Mouse (Mus musculus): ENCODE data around the gene Lrrc43. TPM values are rescaled to one million over a fixed set of nuclear protein-coding genes. Genes with fewer than 3 reads are reported as not detected.
"Not testable (repeated sequence)": the region's sequence is repeated elsewhere in the genome, so short reads cannot be mapped to it uniquely, and the experiment has no call there.

Lrrc43 gene
- total RNA-seq (2021): not detected
- long read RNA-seq, experiment 1: 0 reads
- long read RNA-seq, experiment 2: 0 reads

- intact Hi-C loops (cut with DNase I): no loop called here
- no peak for DNase-seq
These were observed at the start of gene Lrrc43, which contains the start of gene Il31 for GRCm38 (mm10) chr5:123489112-123489785. TSS of gene Lrrc43 (plus strand) at chr5:123489305. TSS of gene Il31 (minus strand) at chr5:123489489.

- DNase-seq: peak in 1 of 2 experiments; percentile 46
- intact Hi-C loops (cut with DNase I): no loop called here
These were observed 49.8 kb upstream of the Lrrc43 start for GRCm38 (mm10) chr5:123439312-123439711.

- intact Hi-C loops (cut with DNase I): loop anchor here (5.0 to 10.0 kb wide), 3 partner anchors 155 to 185 kb away; partner anchors contain the start of gene Wdr66
- DNase-seq: no peak
These were observed 49.2 kb upstream of the Lrrc43 start for GRCm38 (mm10) chr5:123439941-123440340.

GRCm38 (mm10) chr5:123440664-123441063 lies 48.4 kb upstream of the Lrrc43 start:
- intact Hi-C loops (cut with DNase I): loop anchor here (5.0 to 10.0 kb wide), 3 partner anchors 156 to 186 kb away; partner anchors contain the start of gene Wdr66
- no peak for DNase-seq

- intact Hi-C loops (cut with DNase I): loop anchor here (5.0 to 10.0 kb wide), 3 partner anchors 157 to 187 kb away; partner anchors contain the start of gene Wdr66
- no peak for DNase-seq
These were observed 46.8 kb upstream of the Lrrc43 start for GRCm38 (mm10) chr5:123442283-123442682.

- peak; percentile 56 to 64 for DNase-seq
- intact Hi-C loops (cut with DNase I): loop anchor here (2.0 to 10.0 kb wide), 4 partner anchors 55 to 189 kb away; partner anchors contain the start of gene Wdr66
These were observed 45.0 kb upstream of the Lrrc43 start for GRCm38 (mm10) chr5:123444069-123444468.

GRCm38 (mm10) chr5:123444849-123445334 lies 44.2 kb upstream of the Lrrc43 start:
- DNase-seq: no peak
- intact Hi-C loops (cut with DNase I): loop anchor here (2.0 to 10.0 kb wide), 4 partner anchors 54 to 190 kb away; partner anchors contain the start of gene Wdr66

- intact Hi-C loops (cut with DNase I): no loop called here
- no peak for DNase-seq
These were observed 37.2 kb upstream of the Lrrc43 start for GRCm38 (mm10) chr5:123451886-123452285.

- intact Hi-C loops (cut with DNase I): no loop called here
- no peak for DNase-seq
These were observed 27.7 kb upstream of the Lrrc43 start for GRCm38 (mm10) chr5:123461420-123461819.

- DNase-seq: no peak
- intact Hi-C loops (cut with DNase I): no loop called here
These were observed 24.5 kb upstream of the Lrrc43 start for GRCm38 (mm10) chr5:123464638-123465037.

GRCm38 (mm10) chr5:123470784-123471400 lies 18.2 kb upstream of the Lrrc43 start:
- intact Hi-C loops (cut with DNase I): no loop called here
- no peak for DNase-seq

GRCm38 (mm10) chr5:123473817-123474216 lies 15.3 kb upstream of the Lrrc43 start:
- intact Hi-C loops (cut with DNase I): no loop called here
- DNase-seq: no peak

- no peak for DNase-seq
- intact Hi-C loops (cut with DNase I): no loop called here
These were observed 1.3 kb upstream of the Lrrc43 start for GRCm38 (mm10) chr5:123487659-123488395.

GRCm38 (mm10) chr5:123489935-123490334 lies 830 bp downstream of the Lrrc43 start:
- DNase-seq: peak; percentile 38 to 44
- intact Hi-C loops (cut with DNase I): no loop called here

- intact Hi-C loops (cut with DNase I): loop anchor here (2.0 kb wide), 1 partner anchor 55 kb away; no protein-coding TSS in a partner anchor
- DNase-seq: no peak
These were observed 10.6 kb downstream of the Lrrc43 start for GRCm38 (mm10) chr5:123499717-123500116.

- DNase-seq: no peak
- intact Hi-C loops (cut with DNase I): no loop called here
These were observed 12.9 kb downstream of the Lrrc43 start for GRCm38 (mm10) chr5:123501973-123502372.

GRCm38 (mm10) chr5:123507936-123508723 lies 19.0 kb downstream of the Lrrc43 start:
- intact Hi-C loops (cut with DNase I): no loop called here
- peak; percentile 55 to 68 for DNase-seq

- intact Hi-C loops (cut with DNase I): no loop called here
- DNase-seq: no peak
These were observed 19.8 kb downstream of the Lrrc43 start for GRCm38 (mm10) chr5:123508921-123509320.

- DNase-seq: no peak
- intact Hi-C loops (cut with DNase I): no loop called here
These were observed 21.1 kb downstream of the Lrrc43 start, which contains the start of gene B3gnt4 for GRCm38 (mm10) chr5:123510160-123510559. TSS of gene B3gnt4 (plus strand) at chr5:123510460.

GRCm38 (mm10) chr5:123511426-123511825 lies 22.3 kb downstream of the Lrrc43 start:
- intact Hi-C loops (cut with DNase I); DNase-seq: not testable (repeated sequence)
